Mouse (Mus musculus) intestine, embryonic 16.5 days (tissue): ENCODE measurements at regions not wholly inside any gene's neighbourhood (a gene's known extent, or its start where the extent isn't known, plus 50 kb on each side); places are given as distances from the start of the nearest gene placed in this dataset.
"Not testable (repeated sequence)": the region's sequence is repeated elsewhere in the genome, so short reads cannot be mapped to it uniquely, and the experiment has no call there.

Source experiments
- ATAC-seq: fragments of 200-750 bp; cut with Nextera tagmentation; 2 replicates; pipeline ENCODE4 v1.8.0; 2017; ENCODE audit warnings: moderate TSS enrichment, moderate library complexity
- H3K27ac ChIP-seq: fragments of 300-500 bp; sonication (generic); 2 replicates; pipeline ENCODE4 v1.5.1; 2014; ENCODE audit warnings: mild to moderate bottlenecking, low read length
- H3K27me3 ChIP-seq: fragments of 300-500 bp; sonication (generic); replicated peaks from 2 replicates; pipeline ENCODE4 v1.6.1; 2014; ENCODE audit warnings: low read length, control low read depth, mixed read lengths; ENCODE audit not compliant: control insufficient read depth, insufficient read depth
- H3K36me3 ChIP-seq: fragments of 300-500 bp; sonication (generic); 2 replicates; pipeline ENCODE4 v1.6.1; 2014; ENCODE audit warnings: low read length, control low read depth; ENCODE audit not compliant: control insufficient read depth, insufficient read depth
- H3K4me1 ChIP-seq: fragments of 300-500 bp; sonication (generic); 2 replicates; pipeline ENCODE4 v1.6.1; 2014; ENCODE audit warnings: low read length, control low read depth, mixed read lengths; ENCODE audit not compliant: control insufficient read depth, insufficient read depth
- H3K4me2 ChIP-seq: fragments of 300-500 bp; sonication (generic); 2 replicates; pipeline ENCODE4 v1.6.1; 2014; ENCODE audit warnings: low read depth, low read length, control low read depth
- H3K4me3 ChIP-seq: fragments of 300-500 bp; sonication (generic); 2 replicates; pipeline ENCODE4 v1.5.1; 2014; ENCODE audit warnings: mild to moderate bottlenecking, low read length
- H3K9ac ChIP-seq: fragments of 300-500 bp; sonication (generic); 2 replicates; pipeline ENCODE4 v1.6.1; 2014; ENCODE audit warnings: low read depth, low read length
- H3K9me3 ChIP-seq: fragments of 300-500 bp; sonication (generic); 2 replicates; pipeline ENCODE4 v1.6.1; 2016; ENCODE audit warnings: low read length, control low read depth; ENCODE audit not compliant: control insufficient read depth
- WGBS: fragments of 180-500 bp; shearing (Covaris S2); extraction: QIAGEN DNeasy Blood & Tissue Kit; methylation state at CpG from one replicate; pipeline ENCODE4 v1.1.7; 2014; 5-methylcytosine and 5-hydroxymethylcytosine counted together

DNA sequence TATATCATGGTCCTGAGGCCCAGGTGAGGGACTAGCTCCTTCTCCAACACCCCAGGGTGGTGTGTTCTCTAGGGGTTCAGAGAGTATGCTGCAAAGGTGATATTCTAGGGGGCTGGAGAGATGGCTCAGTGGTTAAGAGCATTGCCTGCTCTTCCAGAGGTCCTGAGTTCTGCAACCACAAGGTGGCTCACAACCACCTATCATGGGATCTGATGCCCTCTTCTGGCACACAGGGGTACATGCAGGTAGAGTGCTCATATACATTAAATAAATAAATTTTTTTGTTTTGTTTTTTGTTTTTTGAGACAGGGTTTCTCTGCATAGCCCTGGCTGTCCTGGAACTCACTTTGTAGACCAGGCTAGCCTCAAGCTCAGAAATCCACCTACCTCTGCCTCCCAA, 81.7 kb downstream of the Sik1 start:
- not testable (repeated sequence) for H3K4me3 ChIP-seq, H3K9ac ChIP-seq, H3K27ac ChIP-seq, H3K27me3 ChIP-seq, H3K9me3 ChIP-seq, ATAC-seq, H3K36me3 ChIP-seq, H3K4me2 ChIP-seq
- H3K4me1 ChIP-seq, result peaks cover 18% of the 10 kb centered on the region

DNA sequence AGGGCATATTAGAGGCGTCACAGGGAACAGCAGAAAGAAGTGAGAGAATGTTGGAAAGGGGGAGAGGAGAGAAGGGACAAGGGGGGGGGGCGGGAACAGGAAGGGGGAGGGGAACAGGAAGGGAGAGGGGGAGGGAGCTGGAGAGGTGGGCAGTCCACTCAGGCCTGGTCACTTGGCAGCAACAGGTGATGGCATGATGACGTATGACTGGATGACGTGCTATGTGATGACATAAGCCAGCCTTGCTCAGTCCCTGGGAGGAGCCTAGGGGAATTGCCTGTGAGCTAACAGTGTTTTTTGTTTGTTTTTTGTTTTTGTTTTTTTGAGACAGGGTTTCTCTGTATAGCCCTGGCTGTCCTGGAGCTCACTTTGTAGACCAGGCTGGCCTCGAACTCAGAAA, 80.6 kb downstream of the Sik1 start:
- Histone ChIP-seq H3K4me2 (no peak overlapping the region), H3K9ac (no peak overlapping the region), H3K36me3 (no peaks in the 10 kb centered on the region), H3K4me3 (no peak overlapping the region), H3K4me1 (peaks cover 18% of the 10 kb centered on the region), H3K27me3 (no peaks in the 10 kb centered on the region), H3K9me3 (peaks cover 5% of the 10 kb centered on the region; the same call in 1 of the 2 replicates), H3K27ac (no peak overlapping the region)
- no peak for ATAC-seq
- 70% methylated on average over 5 of the region's 5 CpGs for WGBS

DNA sequence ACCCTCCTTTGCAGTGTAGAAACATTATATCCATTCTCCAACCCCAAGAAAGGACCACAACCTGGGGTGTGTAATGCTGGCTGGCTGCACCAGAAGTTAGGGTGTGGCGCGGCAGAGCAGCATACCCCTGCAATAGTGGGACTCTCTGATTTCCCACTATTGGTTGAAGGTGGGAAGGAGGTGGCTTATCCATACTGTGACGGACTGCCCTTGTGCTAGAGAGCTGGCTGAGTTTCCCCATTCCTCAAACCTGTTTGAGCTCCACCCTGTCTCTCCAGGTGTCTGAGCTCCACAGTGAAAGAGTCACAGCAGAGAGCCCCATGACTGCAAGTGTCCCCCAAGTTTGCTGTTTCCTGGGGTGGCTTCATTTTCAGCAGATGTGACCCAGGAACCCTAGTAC, 79.6 kb downstream of the Sik1 start:
- Histone ChIP-seq H3K4me2 (no peak overlapping the region), H3K9ac (no peak overlapping the region), H3K4me3 (no peak overlapping the region), H3K27ac (no peak overlapping the region), H3K27me3 (no peaks in the 10 kb centered on the region), H3K4me1 (peaks cover 18% of the 10 kb centered on the region), H3K9me3 (no peaks in the 10 kb centered on the region), H3K36me3 (no peaks in the 10 kb centered on the region)
- 85% methylated on average over 3 of the region's 3 CpGs for WGBS
- ATAC-seq, result no peak

DNA sequence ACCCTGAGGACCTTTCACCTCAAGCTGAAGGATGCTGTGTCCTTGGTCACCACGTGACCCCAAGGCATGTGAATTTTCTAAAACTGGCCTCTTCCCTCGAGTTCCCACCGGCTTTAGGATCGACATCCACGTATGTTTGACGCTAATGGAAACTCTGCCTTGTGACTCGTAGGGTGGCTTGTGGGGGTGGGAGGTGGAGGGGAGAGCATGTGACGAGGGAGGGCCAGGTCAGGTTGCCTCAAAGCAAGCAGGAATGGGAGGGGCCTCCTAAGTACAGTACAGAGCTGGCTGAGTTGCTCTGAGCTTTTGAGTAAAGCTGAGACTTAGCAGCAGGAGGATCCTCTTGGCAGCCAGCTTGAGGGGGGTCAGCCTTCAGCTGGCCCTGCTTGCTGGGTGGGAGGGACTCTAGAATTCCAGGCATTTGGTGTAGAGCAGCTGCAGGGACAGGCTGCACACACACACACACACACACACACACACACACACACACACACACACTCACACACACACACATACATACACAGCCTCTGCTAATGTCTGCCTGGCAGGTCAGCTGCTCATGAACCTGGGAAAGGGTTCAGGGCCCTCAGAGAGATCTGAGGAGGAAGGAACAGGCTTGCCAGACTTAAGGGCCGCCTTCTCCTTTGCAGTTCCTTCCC, 78.5 kb downstream of the Sik1 start:
- Histone ChIP-seq H3K9ac (peak overlapping the region; percentile 27; the same call in 1 of the 2 replicates), H3K9me3 (no peaks in the 10 kb centered on the region), H3K4me1 (peaks cover 17% of the 10 kb centered on the region), H3K36me3 (no peaks in the 10 kb centered on the region), H3K4me3 (no peak overlapping the region), H3K27me3 (no peaks in the 10 kb centered on the region), H3K27ac (peak overlapping the region; percentile 76), H3K4me2 (no peak overlapping the region)
- WGBS, result 30% methylated on average over 9 of the region's 9 CpGs
- peak; percentile 89 for ATAC-seq

DNA sequence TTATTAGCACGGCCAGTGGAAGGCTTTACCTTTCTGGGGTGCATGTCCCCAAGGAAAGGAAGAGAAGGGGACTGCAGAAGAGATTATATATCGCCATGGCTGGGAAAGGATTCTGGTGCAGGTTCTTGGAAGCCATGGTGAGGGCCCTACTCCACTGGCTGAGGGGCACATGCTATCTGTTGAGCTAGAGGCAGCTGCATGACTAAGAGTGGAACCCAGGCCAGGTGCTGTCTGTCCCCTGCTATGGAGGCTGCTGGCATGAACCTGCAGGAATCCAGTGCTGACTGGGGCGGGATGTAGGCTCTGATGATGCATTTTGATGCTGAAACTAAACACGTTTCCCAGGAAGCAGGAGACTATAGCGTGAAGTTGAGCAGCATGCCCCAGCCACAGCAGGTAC, 77.9 kb downstream of the Sik1 start:
- H3K9ac ChIP-seq, result peak overlapping the region; percentile 27; the same call in 1 of the 2 replicates
- 62% methylated on average over 5 of the region's 5 CpGs for WGBS

DNA sequence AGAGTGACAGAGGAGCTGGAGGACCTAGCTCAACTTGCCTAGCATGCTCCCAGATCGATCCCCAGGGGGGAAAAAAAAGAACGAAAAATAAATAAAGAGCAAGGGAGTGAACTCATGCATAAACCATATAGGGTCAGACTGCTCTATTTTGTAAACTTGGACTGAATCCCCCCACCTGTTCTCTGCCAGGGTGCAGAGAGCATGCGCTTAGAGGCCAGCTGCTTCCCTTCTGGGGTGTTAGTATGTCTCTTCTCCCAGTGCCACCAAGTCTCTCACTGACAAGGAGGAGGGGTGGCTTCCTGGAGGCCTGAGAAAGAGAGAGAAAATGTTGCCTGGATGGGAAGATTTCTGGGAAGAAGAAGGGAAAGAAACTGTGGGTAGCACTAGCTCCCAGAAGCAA, 76.1 kb downstream of the Sik1 start:
- Histone ChIP-seq H3K4me2 (no peak overlapping the region), H3K27ac (no peak overlapping the region), H3K27me3 (no peaks in the 10 kb centered on the region), H3K9ac (no peak overlapping the region), H3K9me3 (no peaks in the 10 kb centered on the region), H3K4me1 (peaks cover 12% of the 10 kb centered on the region), H3K36me3 (no peaks in the 10 kb centered on the region), H3K4me3 (no peak overlapping the region)
- WGBS, result 46% methylated on average over 3 of the region's 3 CpGs
- ATAC-seq, result no peak

More for the DNA sequence above, 77.9 kb downstream of the Sik1 start:
- no peak for ATAC-seq
- H3K27ac ChIP-seq, result peak overlapping the region; percentile 76
- no peaks in the 10 kb centered on the region for H3K9me3 ChIP-seq
- H3K4me3 ChIP-seq, result no peak overlapping the region
- H3K36me3 ChIP-seq, result no peaks in the 10 kb centered on the region
- H3K4me1 ChIP-seq, result peaks cover 12% of the 10 kb centered on the region
- no peaks in the 10 kb centered on the region for H3K27me3 ChIP-seq
- no peak overlapping the region for H3K4me2 ChIP-seq

DNA sequence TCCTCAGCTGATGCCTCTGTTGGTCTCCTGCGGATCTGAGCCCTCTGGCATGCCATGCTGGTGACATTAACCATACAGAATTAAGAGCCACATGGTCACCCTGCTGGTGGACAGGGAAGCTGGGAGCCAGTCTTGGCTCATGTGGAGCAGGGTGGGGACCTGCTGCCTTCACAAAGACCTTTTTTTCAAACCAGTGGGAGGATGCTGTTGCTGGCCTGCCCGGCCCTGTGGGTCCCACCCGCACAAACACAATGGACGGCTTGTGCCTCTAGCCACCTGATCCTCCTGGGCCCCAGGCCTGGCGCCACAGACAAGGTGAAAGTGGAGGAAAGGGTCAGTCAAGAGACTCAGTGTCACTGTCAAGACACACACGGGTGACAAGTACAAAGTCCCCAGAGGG, 73.4 kb downstream of the Sik1 start:
- Histone ChIP-seq H3K27ac (no peak overlapping the region), H3K9ac (no peak overlapping the region), H3K27me3 (no peaks in the 10 kb centered on the region), H3K9me3 (no peaks in the 10 kb centered on the region), H3K36me3 (no peaks in the 10 kb centered on the region), H3K4me3 (no peak overlapping the region), H3K4me2 (no peak overlapping the region), H3K4me1 (peaks cover 9% of the 10 kb centered on the region)
- 77% methylated on average over 6 of the region's 6 CpGs for WGBS
- no peak for ATAC-seq

DNA sequence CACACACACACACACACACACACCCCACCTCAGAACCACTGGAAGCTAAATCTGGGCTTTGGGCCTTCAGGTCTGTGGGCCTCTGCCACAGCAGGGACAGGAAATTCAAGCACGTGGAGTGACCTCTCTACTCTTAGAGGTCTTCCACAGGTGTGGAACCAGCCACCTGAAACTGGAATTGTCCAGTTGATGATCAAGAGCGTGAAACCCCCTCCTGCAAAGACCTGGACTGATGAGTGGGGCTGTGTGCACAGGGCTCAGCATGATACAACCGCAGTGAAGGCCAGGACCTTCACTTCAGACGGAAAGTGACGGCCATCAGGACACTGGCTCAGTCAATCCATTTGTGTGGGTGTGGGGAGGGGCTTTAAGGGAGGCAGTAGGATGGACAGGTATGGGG, 72.5 kb downstream of the Sik1 start:
- no peak for ATAC-seq
- Histone ChIP-seq H3K4me1 (peaks cover under 1% of the 10 kb centered on the region), H3K9ac (no peak overlapping the region), H3K27me3 (no peaks in the 10 kb centered on the region), H3K36me3 (no peaks in the 10 kb centered on the region), H3K4me3 (no peak overlapping the region), H3K9me3 (no peaks in the 10 kb centered on the region), H3K4me2 (no peak overlapping the region), H3K27ac (no peak overlapping the region)
- WGBS, result 95% methylated on average over 5 of the region's 5 CpGs

DNA sequence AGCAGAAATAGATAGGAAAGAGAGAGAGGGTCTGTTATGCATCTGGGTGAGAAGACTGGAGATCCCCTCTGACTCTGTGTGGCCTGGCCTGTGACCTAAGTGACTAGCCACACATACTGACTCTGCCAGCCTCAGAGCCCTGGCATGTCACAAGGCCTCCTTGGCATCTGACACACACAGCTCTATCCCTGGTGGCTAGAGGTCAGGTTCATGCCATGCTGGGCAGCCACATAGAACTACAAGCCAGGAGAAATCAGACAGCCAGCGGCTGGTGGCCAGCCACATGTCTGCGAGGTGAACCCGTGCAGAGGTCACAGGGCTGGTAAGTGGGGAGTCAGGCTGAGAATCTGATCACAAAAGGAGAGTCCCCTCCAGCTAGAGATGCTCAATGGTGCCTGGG, 67.3 kb downstream of the Sik1 start:
- Histone ChIP-seq H3K4me3 (no peak overlapping the region), H3K9me3 (no peaks in the 10 kb centered on the region), H3K4me1 (peaks cover 22% of the 10 kb centered on the region), H3K27me3 (no peaks in the 10 kb centered on the region), H3K36me3 (no peaks in the 10 kb centered on the region), H3K27ac (no peak overlapping the region), H3K9ac (no peak overlapping the region), H3K4me2 (no peak overlapping the region)
- no peak for ATAC-seq
- WGBS, result 93% methylated on average over 3 of the region's 3 CpGs

DNA sequence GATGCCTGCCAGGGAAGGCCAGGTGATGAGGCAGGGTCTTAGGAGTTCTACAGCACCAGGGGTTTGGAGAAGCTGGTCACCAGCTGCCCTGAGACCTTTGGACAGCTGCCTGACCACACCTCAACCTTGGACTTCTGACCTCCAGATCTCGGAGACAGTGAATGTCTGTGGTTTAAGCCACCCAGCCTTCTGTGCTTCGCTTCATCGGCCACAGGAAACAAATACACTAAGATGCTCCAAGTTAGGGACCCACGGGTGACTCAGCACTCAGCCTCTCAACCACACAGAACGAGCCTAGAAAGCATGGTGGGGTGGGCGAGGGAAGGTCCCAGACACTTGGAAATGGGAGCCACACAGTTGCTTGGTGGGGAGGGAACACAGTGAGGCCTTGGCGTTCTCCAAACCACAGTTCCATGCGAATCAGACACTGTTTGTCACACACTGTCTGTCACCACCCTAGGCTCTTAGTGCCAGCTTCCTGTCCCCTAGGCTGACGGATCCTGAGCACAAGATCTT, 66.5 kb downstream of the Sik1 start:
- Histone ChIP-seq H3K4me2 (no peak overlapping the region), H3K36me3 (no peaks in the 10 kb centered on the region), H3K4me1 (peaks cover 25% of the 10 kb centered on the region), H3K4me3 (no peak overlapping the region), H3K27me3 (no peaks in the 10 kb centered on the region), H3K9me3 (no peaks in the 10 kb centered on the region), H3K9ac (no peak overlapping the region), H3K27ac (no peak overlapping the region)
- ATAC-seq, result no peak
- WGBS, result 71% methylated on average over 9 of the region's 9 CpGs
